Mouse (Mus musculus) forebrain, embryonic 14.5 days (tissue): Measurements from ENCODE around the gene Scnm1. TPM values are rescaled to one million over a fixed set of nuclear protein-coding genes. Genes with fewer than 3 reads are reported as not detected.
"Not testable (repeated sequence)": the region's sequence is repeated elsewhere in the genome, so short reads cannot be mapped to it uniquely, and the experiment has no call there.

Source experiments
- ATAC-seq: fragments of 200-750 bp; cut with Nextera tagmentation; 2 replicates; pipeline ENCODE4 v1.8.0; 2017; ENCODE audit warnings: mild to moderate bottlenecking, moderate library complexity
- DNase-seq: peaks from one replicate; pipeline ENCODE4 v3.0.0-alpha.2; 2015; ENCODE audit warnings: low spot score
- H3K27ac ChIP-seq: fragments of 300-500 bp; sonication (generic); 2 replicates; pipeline ENCODE4 v1.5.1; 2014; ENCODE audit warnings: low read depth, mild to moderate bottlenecking, control low read depth, low read length, moderate library complexity
- H3K27me3 ChIP-seq: fragments of 300-500 bp; sonication (generic); replicated peaks from 2 replicates; pipeline ENCODE4 v1.6.1; 2014; ENCODE audit warnings: low read length, control low read depth, mixed read lengths; ENCODE audit not compliant: control insufficient read depth, insufficient read depth
- H3K36me3 ChIP-seq: fragments of 300-500 bp; sonication (generic); 2 replicates; pipeline ENCODE4 v1.6.1; 2014; ENCODE audit warnings: low read length, control low read depth; ENCODE audit not compliant: control insufficient read depth, insufficient read depth
- H3K4me1 ChIP-seq: fragments of 300-500 bp; sonication (generic); 2 replicates; pipeline ENCODE4 v1.6.1; 2014; ENCODE audit warnings: antibody characterized with exemption, low read length, control low read depth; ENCODE audit not compliant: control insufficient read depth, insufficient read depth
- H3K4me2 ChIP-seq: fragments of 300-500 bp; sonication (generic); 2 replicates; pipeline ENCODE4 v1.6.1; 2014; ENCODE audit warnings: mild to moderate bottlenecking, control low read depth, low read length
- H3K4me3 ChIP-seq: fragments of 300-500 bp; sonication (generic); 2 replicates; pipeline ENCODE4 v1.5.1; 2014; ENCODE audit warnings: low read depth, low read length, control low read depth
- H3K9ac ChIP-seq: fragments of 300-500 bp; sonication (generic); 2 replicates; pipeline ENCODE4 v1.6.1; 2014; ENCODE audit warnings: mild to moderate bottlenecking, low read length, control low read depth, moderate library complexity
- H3K9me3 ChIP-seq: fragments of 300-500 bp; sonication (generic); replicated peaks from 2 replicates; pipeline ENCODE4 v1.6.1; 2016; ENCODE audit warnings: low read length, control low read depth, mixed read lengths; ENCODE audit not compliant: control insufficient read depth
- WGBS: fragments of 180-500 bp; shearing (Covaris S2); extraction: QIAGEN DNeasy Blood & Tissue Kit; methylation state at CpG from one replicate; pipeline ENCODE4 v1.1.7; 2014; 5-methylcytosine and 5-hydroxymethylcytosine counted together
- microRNA-seq: library from miRNA; unstranded; fragments of <30 nt; microRNA quantifications from one replicate; pipeline ENCODE4, GENCODE M21; 2016
- polyA plus RNA-seq: library from polyadenylated mRNA; unstranded; fragments of >200 nt; fragmentation: Nextera tagmentation; extraction: Ambion mirVana; gene quantifications from 2 replicates; pipeline ENCODE4 v1.2.1, GENCODE M21; 2014

Gene Scnm1
- polyA plus RNA-seq, 1 experiment from 2014 or later, result 107 TPM

DNA sequence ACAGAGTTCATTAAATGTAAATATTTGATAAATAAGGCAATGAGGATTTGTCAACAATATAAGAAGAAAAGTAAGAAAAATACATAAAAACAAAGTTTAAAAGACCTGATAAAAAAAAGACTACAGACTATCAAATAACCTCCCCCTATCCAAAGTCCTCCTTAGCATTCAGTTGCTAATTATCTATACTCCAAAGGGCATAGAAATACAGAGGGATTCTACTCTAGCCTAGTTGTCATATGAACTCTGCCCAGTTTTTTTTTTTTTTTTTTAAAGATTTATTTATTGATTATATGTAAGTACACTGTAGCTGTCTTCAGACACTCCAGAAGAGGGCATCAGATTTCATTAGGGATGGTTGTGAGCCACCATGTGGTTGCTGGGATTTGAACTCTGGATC, 26.5 kb downstream of the Scnm1 start:
- not testable (repeated sequence) for H3K27me3 ChIP-seq, H3K36me3 ChIP-seq, H3K27ac ChIP-seq, ATAC-seq, H3K9me3 ChIP-seq, DNase-seq
- Histone ChIP-seq H3K4me3 (peak overlapping the region; percentile 93), H3K9ac (0 out of 2 replicates have a peak overlapping the region, but pooled peaks have one; percentile 52), H3K4me1 (peaks cover 15% of the 10 kb centered on the region), H3K4me2 (peak overlapping the region; percentile 52)

DNA sequence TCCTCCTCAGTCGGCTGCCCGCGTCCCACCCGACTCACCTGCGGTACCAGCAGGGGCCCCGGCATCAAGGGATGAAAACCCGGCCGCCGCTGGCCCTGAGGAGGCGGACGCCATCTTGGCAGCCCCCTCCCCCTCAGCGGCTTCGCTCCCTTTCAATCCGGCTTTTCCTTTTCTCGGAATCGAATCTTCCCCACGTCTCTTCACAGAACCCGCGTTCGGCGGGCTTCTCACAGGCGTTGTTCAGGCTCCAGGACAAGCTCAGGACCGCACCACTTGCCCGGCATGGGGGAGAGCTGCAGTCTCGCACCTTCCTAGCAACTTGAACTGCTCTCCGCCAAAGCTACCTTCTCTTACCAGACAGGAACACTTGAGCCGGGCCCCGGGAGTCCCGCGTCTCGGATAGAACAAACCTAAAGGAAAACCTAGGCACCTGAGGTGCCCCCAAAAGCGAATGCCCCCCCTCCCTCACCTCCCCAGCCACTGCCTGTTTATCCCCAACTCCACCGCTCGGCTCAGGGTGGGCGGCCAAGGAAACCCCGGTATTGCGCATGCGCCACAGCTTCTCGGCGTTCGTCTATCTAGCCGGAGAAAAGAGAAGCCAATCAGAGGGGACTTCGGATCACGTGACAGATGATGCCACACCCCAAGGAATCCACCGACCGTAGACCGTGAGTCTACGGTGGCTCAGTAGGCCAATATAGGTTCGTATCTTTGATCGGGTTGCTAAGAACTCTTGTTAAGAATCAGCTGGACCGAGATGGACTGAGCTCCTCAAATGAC, 27.3 kb downstream of the Scnm1 start, which contains the start of gene Pip5k1a:
Gene Pip5k1a (minus strand): TSS at position 593 of the 780 bp plus-strand sequence.
- H3K9ac ChIP-seq, result peak within 1 kb of the TSS; percentile 92
- DNase-seq (peak; percentile 100), ATAC-seq (peak; percentile 92)
- peak within 1 kb of the TSS; percentile 76 for H3K27ac ChIP-seq
- no peaks in the 10 kb centered on the region for H3K36me3 ChIP-seq
- H3K4me3 ChIP-seq, result peak within 1 kb of the TSS; percentile 93
- H3K9me3 ChIP-seq, result no peaks in the 10 kb centered on the region
- H3K4me1 ChIP-seq, result peaks cover 10% of the 10 kb centered on the region
- peak within 1 kb of the TSS; percentile 81 for H3K4me2 ChIP-seq
- under 1% methylated on average over 51 of the region's 51 CpGs for WGBS
- H3K27me3 ChIP-seq, result no peaks in the 10 kb centered on the region

DNA sequence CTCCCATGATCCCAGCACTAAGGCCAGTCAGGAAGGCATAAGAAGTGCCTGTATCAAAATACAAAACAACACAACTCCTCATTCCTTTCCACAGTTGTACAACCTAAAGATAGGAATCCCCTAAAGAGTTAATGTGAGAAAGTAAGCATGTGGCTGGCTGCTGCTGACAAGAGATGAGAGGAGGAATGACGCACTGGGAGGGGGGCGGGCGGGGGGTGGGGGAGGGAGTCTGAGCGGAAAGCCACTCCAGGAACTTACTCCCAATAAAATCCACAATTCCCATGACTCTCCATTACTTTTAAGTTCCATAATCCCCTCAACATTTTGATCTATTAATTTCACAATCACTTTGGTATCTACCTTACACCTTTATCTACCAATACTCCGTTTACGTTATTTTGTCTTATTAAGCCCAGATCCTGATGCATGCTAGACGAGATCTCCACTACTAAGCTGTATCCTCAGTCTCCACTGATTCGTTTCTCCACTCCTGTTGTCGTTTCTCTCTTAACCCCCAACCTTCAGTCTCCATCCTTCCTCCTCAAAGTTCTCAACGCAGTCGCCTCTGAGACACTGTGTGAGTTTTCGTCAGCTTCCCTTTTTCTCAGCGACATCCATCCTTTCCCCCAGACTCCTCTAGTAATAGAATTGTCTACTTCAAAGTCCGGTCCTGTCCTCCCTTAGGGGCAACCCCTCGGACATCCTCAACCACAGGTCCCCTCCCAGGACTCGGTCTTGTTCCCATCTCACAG, 28.0 kb downstream of the Scnm1 start:
- Histone ChIP-seq H3K4me1 (peaks cover 10% of the 10 kb centered on the region), H3K4me3 (peak overlapping the region; percentile 93), H3K27me3 (no peaks in the 10 kb centered on the region), H3K9ac (peak overlapping the region; percentile 92), H3K9me3 (no peaks in the 10 kb centered on the region), H3K36me3 (0 out of 2 replicates have a peak, but pooled peaks cover 5% of the 10 kb centered on the region), H3K4me2 (peak overlapping the region; percentile 81), H3K27ac (peak overlapping the region; percentile 76)
- DNase-seq (peak; percentile 29), ATAC-seq (no peak)
- WGBS, result 1% methylated on average over 16 of the region's 16 CpGs

DNA sequence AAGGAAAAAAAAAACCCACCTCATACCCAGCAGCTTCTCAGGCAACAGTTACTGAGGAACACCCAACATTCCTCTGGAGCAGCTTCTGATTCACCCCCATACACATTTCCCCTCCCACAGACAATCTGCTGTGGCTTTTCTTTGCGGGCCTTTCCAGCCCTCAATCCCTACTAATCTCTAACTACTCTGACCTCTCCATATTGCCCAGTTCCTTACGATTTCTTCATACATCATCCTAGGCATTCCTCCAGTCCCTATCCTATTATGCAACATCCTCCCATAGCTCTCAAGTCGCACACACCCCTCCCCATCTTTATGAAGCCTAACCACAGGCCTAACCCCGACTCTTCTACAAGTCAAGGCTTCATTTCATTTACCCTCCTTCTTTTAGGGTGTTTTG, 28.7 kb downstream of the Scnm1 start:
- no peak for ATAC-seq
- 85% methylated on average over 4 of the region's 4 CpGs for WGBS
- DNase-seq, result no peak
- H3K27me3 ChIP-seq, result no peaks in the 10 kb centered on the region
- no peaks in the 10 kb centered on the region for H3K9me3 ChIP-seq
- H3K36me3 ChIP-seq, result 0 out of 2 replicates have a peak, but pooled peaks cover 6% of the 10 kb centered on the region
- H3K4me2 ChIP-seq, result peak overlapping the region; percentile 81
- peaks cover 10% of the 10 kb centered on the region for H3K4me1 ChIP-seq
- no peak overlapping the region for H3K27ac ChIP-seq
- H3K9ac ChIP-seq, result peak overlapping the region; percentile 92
- H3K4me3 ChIP-seq, result peak overlapping the region; percentile 93

DNA sequence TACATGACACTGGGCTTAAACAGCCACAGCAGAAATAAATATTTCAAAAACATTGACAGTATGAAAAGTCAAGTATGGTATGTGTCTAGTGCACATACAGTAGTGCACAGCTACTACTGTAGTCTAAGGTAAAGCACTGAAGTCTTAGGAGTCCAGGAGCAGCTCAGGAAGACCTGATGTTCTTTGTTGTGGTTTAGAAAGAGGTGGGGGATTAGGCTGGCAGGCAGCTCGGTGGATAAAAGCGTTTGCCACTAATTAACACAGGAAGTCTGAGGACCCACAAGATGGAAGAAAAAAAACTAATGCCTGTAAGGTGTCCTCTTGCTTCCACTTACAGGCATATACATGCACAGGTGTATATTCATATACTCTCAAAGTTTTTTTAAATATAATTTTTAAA, 33.0 kb downstream of the Scnm1 start:
- WGBS, result 4% methylated on average over 2 of the region's 2 CpGs
- Histone ChIP-seq H3K9me3 (no peaks in the 10 kb centered on the region), H3K27ac (no peak overlapping the region), H3K4me2 (no peak overlapping the region), H3K4me1 (peaks cover 10% of the 10 kb centered on the region), H3K27me3 (no peaks in the 10 kb centered on the region), H3K36me3 (peaks cover 14% of the 10 kb centered on the region; the same call in 1 of the 2 replicates), H3K4me3 (no peak overlapping the region), H3K9ac (no peak overlapping the region)
- ATAC-seq, result no peak
- no peak for DNase-seq

DNA sequence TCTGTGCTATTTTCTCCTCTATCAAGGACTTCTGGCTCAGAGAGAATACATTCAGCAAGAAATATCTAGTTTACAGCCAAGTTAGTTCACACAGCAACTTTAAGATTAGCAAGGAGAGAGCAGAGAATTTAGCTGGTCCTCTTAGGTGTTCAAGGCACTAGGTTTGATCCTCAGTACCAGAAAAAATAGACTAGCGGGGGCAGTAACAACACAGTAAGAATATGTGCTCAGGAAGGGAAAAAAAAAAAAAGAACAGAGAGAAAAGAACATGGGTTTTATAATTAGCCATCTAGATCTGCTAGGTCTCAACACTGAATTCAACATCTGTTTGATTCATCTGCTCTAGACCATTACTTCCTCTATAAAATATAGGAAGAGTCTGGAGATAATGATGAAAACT, 45.7 kb downstream of the Scnm1 start:
- Histone ChIP-seq H3K4me1 (no peaks in the 10 kb centered on the region), H3K9ac (no peak overlapping the region), H3K4me2 (no peak overlapping the region), H3K36me3 (0 out of 2 replicates have a peak, but pooled peaks cover 6% of the 10 kb centered on the region), H3K9me3 (no peaks in the 10 kb centered on the region), H3K27me3 (no peaks in the 10 kb centered on the region), H3K4me3 (no peak overlapping the region), H3K27ac (no peak overlapping the region)
- DNase-seq (no peak), ATAC-seq (no peak)
- WGBS, result 97% methylated on average over 1 of the region's 1 CpGs

Small RNA genes lying within 50 kb of the gene (microRNA-seq; reads per million reads assigned to microRNA genes)
- not detected for gene Mir8099-1

Other genes with a start within 250 kb of the Scnm1 start
- 438 and 518 TPM in 2 replicates for gene Psmb4, start 247.1 kb downstream of the Scnm1 start, polyA plus RNA-seq
- gene Selenbp1, start 201.0 kb downstream of the Scnm1 start, polyA plus RNA-seq, result 10.0 TPM in 2 replicates
- 5.6 and 5.9 TPM in 2 replicates for gene Rfx5, start 179.9 kb downstream of the Scnm1 start, polyA plus RNA-seq
- gene Pi4kb, start 159.3 kb downstream of the Scnm1 start, polyA plus RNA-seq, result 28.8 and 31.0 TPM in 2 replicates
- gene Zfp687, start 118.6 kb downstream of the Scnm1 start, polyA plus RNA-seq, result 16.4 and 21.8 TPM in 2 replicates
- 293 and 334 TPM in 2 replicates for gene Psmd4, start 91.4 kb downstream of the Scnm1 start, polyA plus RNA-seq
- 14.2 and 16.4 TPM in 2 replicates for gene Pip5k1a, start 27.1 kb downstream of the Scnm1 start, polyA plus RNA-seq
- gene Vps72, start 23.0 kb downstream of the Scnm1 start, polyA plus RNA-seq, result 225 and 235 TPM in 2 replicates
- 0.55 and 0.83 TPM in 2 replicates for gene Tmod4, start 9.5 kb downstream of the Scnm1 start, polyA plus RNA-seq
- 31.4 and 31.8 TPM in 2 replicates for gene Lysmd1, start 77 bp upstream of the Scnm1 start, polyA plus RNA-seq
- 2.6 and 2.9 TPM in 2 replicates for gene Tnfaip8l2, start 8.3 kb upstream of the Scnm1 start, polyA plus RNA-seq
- 22.8 and 25.2 TPM in 2 replicates for gene Sema6c, start 26.4 kb upstream of the Scnm1 start, polyA plus RNA-seq
- gene Gabpb2, start 83.9 kb upstream of the Scnm1 start, polyA plus RNA-seq, result 4.0 and 4.3 TPM in 2 replicates
- 99.4 and 99.7 TPM in 2 replicates for gene Cdc42se1, start 94.7 kb upstream of the Scnm1 start, polyA plus RNA-seq
- 444 and 548 TPM in 2 replicates for gene Mllt11, start 98.2 kb upstream of the Scnm1 start, polyA plus RNA-seq
- 0.17 TPM in 1 of 2 replicates, not detected in the other for gene Gm128, start 107.6 kb upstream of the Scnm1 start, polyA plus RNA-seq
- not detected in 2 replicates for gene Bnipl, start 117.2 kb upstream of the Scnm1 start, polyA plus RNA-seq
- 48.6 and 50.7 TPM in 2 replicates for gene Mindy1, start 147.3 kb upstream of the Scnm1 start, polyA plus RNA-seq
- 40.7 and 42.7 TPM in 2 replicates for gene Prune1, start 148.1 kb upstream of the Scnm1 start, polyA plus RNA-seq
- gene Anxa9, start 173.2 kb upstream of the Scnm1 start, polyA plus RNA-seq, result 0.27 and 0.64 TPM in 2 replicates
- gene Cers2, start 180.8 kb upstream of the Scnm1 start, polyA plus RNA-seq, result 75.8 and 91.8 TPM in 2 replicates
- gene Setdb1, start 223.2 kb upstream of the Scnm1 start, polyA plus RNA-seq, result 42.2 and 48.9 TPM in 2 replicates